Mouse (Mus musculus) ovary, postnatal 10 days (tissue): Measurements from ENCODE around the gene Sult1d1.
"Not testable (repeated sequence)": the region's sequence is repeated elsewhere in the genome, so short reads cannot be mapped to it uniquely, and the experiment has no call there.

Experiments used
- DNase-seq: peaks from one replicate; pipeline ENCODE4 v3.0.0; 2022; ENCODE audit warnings: low spot score

Sult1d1 gene

DNA sequence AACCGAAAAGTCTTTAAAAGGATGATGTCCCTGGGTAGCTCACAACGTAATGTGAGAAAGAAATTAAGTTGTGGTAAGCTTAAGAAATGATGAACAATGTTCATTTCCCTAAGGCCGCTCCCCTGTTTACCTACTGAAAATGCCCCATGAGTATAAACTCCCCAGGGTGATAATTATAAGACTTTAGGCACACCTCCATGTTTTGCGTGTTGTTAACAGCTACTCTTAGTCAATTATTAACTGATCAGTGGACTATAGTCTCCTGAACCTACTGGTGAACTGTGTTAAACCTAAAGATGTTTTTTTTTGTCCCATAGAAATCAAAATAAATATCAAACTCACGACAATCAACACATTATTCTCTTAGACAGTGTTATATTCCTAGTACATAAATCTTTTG, at the start of gene Sult1d1:
TSS of gene Sult1d1 (minus strand) at position 183 of the 400 bp plus-strand sequence.
- no peak for DNase-seq

DNA sequence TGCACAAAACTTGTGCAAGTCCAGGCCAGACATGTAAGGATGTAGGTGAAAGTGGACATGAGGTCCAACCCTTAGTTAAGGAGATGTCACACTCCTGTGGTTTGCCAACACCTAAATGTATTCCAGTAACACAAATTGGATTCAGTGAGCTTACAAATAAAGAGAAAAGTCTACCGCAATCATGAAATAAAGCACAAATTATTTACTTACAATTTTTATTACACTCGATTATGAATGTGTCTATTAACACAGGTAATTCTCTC, 46.2 kb upstream of the Sult1d1 start:
- no peak for DNase-seq

DNA sequence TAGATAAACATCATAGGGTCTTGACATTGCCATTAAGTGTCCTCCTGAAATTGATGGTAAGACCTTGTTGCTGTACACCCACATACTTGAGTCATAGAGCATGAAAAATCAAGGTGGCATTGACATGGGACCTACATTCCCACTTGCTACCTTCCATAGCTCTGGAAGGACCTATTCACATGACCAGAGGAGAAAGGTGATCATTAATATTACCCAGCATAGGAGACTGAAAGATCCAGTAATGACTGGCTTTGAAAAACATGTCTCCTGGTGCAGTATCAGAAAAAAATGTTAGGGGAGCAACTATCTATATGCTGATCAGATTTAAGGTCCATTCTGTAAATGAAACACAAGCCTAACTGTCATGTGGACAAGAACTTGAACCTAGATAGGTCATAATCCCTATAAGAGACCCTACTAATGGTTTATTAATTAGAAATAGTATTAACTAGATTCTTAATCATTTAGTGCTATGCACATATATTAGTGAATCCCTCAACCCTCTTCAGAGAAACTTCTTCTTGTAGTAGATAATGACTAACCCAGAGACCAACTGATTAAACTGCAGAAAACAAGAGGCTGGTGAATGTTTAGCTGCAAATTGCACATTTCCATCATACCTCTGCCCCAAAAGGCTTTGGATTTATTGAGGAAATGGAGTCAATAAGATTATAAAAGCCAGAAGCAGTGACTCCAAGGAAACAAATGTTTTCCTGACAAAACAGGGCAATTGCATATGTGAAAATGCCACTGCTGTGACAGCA, 45.7 kb upstream of the Sult1d1 start:
- no peak for DNase-seq

DNA sequence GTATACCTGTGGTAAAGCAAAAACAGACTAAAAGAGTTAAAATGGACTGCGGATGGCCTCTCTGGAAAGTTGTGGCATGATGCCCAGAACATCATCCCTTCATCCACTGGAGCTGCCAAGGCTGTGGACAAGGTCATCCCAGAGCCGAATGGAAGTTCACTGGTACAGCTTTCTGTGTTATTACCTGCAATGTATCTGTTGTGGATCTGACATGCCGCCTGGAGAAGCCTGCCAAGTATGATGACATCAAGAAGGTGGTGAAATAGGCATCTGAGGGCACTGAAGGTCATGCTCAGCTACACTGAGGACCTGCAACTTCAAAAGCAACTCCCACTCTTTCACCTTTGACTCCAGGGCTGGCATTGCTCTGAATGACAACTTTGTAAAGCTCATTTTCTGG, 32.2 kb upstream of the Sult1d1 start:
- no peak for DNase-seq

DNA sequence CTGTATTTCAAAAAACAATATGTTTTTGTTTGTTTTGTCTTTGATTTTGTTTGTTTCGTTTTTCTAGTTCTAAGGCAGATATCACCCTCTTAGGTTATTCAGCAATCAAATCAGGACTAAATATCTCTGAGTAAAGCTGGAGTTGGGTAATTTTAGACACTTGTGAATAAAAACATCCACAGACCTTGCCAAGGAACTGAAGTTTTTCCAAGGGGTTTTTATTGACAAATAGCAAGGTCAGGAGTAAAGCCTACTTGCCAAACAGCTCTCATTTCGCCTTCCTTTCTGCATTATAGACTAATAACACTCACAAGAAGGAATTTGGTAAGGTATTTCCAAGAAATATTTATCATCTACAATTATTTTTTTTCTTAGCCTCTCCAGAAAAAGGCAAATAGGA, 29.1 kb upstream of the Sult1d1 start:
- no peak for DNase-seq

DNA sequence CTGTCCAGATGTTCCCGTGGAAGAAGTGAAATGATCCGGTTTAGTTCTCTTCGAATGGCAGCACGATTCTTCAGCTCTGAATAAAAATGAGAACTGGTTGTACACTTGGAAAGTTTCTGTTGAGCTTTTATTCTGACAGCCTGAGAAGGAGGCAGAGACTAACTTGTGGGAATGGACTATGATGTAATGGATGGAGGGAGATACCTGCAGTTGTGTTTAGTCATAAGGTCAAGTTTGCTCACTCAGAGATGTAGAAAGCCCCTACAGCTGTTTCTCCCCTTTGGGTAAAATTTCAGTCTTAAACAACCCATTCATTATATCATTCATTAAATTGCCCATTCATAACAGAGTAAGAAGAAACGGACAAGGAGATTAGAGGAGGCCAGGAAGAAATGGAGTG, 22.7 kb upstream of the Sult1d1 start, which contains the start of gene Sult1e1:
TSS of gene Sult1e1 (minus strand) at position 101 of the 400 bp plus-strand sequence.
- no peak for DNase-seq

DNA sequence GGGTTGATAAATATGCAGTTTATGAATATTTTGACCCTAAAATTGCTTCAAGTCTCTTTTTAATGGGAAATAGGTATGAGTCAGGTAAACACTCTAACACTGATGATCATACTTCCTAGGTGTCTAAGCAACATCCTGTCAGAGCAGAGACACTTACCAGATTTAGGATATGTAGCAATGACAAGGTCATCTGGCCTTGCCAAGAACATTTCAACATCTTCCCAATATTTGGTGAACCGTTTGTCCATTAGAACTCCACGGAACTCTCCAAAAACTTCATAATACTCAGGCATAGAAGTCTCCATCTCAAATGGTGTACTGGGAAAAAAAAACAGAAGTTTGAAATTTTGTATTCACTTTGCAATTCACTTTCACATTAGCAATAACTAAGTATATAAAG, 21.1 kb upstream of the Sult1d1 start:
- no peak for DNase-seq

DNA sequence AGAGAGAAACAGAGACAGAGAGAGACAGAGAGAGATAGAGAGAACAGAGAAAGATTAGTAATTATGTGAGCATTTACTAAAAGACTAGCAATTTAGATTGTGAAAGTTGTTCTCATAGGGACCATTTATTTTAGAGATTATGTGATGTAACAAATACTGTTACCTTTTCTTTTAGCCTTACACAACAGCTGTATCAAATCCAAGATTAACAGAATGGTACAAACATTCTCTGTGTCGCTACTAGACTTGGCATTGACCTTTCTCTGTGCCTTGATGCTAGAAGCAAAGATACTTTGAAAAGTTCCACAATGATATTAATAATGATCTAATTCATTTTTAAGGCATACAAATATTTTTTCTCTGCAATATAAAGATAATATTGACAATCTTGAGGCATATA, 11.6 kb upstream of the Sult1d1 start:
- no peak for DNase-seq

DNA sequence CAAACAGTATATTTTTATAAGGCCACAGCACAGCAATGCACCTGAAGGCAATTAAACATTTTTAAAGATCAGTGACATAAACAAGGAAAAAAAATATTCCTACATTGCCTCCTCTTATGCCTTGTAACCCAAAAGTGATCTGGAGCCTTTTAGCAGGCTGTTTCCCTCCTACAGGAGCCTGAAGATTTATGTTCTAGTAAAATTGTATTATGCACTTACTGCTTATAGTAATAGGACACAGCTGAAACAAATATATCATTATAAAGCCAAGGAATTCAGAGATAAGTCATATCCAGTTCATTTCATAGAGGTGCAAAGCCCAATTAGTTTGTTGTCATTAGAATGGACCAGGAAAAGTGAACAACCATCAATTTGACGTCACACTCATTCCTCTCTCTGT, 5.3 kb upstream of the Sult1d1 start:
- no peak for DNase-seq

DNA sequence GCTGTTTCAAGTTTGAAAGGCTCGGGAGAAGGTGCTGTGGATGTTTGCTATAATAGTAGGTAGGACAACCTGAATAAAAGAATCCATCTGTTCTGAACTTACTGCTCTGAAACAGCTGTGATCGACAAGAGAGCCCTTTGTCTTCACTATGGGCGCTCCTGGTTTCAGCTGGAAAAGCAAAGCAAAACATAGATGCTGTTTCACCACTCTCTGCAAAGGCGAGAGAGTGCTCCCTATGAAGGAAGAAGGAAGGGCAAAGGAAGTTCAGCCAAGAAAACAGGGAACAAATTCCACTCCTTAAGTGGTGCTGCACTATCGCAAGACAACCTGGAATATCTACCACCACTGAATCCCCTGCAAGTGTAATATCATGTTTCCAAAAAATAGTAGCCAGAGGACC, 4.7 kb upstream of the Sult1d1 start:
- DNase-seq: no peak

DNA sequence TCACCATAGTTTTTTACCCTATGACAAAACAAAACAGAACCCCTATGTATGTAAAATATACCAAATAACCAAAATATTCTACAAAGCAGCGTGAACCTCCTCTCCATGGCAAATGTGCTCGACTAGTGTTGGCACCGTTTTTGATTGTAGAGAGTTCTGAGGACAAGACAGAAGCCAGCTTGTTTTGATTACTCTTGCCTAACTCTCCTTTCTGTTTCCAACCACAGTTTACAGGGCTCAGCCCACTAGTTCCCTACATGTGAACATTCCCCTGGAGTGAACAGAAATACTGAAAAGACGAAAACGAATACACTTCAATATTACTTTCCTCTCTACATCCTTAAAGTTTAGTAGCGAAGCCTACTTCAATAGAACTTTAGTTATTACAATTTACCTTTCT, 4.0 kb upstream of the Sult1d1 start:
- DNase-seq: no peak

DNA sequence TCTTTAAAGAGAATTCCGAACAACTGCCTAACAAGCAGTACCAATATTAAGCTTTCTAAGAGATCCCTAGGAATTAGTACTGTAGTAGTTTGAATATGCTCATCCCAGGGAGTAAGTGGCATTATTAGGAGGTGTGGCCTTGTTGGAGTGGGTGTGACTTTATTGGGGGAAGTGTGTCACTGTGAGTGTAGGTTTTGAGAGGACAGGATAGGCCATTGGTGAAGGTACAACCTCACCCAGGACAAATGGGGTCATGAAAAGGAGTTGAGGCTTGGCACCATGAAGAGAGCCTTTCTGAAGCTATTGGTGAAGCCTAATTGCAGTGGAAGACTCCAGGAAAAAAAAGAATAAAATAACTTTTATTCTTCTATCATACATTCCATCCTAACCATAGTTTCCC, 1.5 kb downstream of the Sult1d1 start:
- no peak for DNase-seq

DNA sequence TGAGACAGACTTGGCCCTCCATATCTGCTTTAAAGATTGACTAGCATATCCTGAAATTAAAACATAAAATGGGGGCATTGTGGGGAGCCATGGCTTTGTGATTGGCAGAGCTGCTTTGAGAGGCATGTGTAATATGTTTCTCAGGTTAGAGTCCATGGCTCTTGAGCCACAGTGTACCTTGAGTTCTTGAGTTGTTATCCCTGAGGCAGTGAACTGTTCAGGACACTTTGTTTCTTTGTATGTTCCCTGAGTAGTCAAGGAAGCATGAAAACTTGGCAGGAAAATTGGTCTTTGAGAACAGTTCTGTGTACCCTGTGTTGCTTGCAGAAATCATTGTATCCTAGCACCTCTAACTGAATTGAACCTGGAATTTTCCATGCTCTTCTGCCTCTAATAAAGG, 5.9 kb downstream of the Sult1d1 start:
- no peak for DNase-seq

DNA sequence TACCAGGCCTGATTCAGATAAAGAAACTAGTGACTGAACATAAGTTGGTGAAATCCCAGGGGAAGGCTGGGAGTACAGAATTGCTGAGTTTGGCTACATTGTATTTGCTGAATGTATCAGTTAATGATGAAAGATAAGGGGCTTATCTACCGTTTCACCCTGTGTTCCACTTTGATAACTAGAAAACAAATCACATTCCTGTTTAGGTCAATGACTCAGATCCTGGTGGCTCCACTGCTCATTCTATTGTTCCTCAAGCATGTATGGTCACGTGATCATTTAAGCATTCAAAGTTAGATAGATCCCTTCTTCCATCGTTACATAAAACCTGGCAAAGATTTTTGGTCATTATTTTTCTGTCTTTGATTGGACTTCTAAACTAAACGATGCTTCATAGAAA, 6.3 kb downstream of the Sult1d1 start:
- DNase-seq: no peak

DNA sequence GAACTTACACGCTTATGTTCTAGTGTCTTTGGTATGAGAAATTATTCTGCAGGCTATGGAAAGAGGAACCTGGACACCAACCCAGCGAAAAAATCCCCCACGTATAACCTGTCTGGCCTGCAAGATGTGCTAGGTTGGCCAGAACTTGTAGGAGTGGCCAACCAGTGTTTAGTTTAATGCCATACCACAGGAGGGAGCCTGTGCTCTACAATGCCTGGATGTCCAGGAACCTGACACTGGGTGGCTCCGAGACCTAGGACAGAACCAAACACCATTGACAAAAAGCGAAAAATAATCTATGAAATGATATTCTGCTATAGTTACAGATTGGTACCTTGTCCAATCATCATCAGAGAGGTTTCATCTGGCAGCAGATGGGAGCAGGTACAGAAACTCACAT, 8.7 kb downstream of the Sult1d1 start:
- no peak for DNase-seq

DNA sequence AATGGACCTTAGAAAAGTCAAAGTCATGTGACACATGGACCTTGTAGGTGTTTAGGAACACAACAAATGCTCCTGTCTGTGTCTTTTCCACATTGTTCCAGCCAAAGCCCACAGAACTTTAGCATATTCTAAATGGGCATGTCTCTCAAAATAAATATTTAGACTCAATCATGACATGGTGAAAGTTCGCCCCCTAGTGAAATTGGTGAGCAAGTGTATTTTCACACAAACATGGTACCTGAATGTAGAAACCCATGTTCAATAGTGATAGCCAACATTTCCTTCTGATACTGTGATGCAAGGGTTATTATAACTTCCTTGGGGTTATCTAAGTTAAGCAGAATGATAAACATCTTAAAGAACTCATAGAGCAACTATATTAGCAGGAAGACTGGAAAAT, 17.9 kb downstream of the Sult1d1 start:
- no peak for DNase-seq

DNA sequence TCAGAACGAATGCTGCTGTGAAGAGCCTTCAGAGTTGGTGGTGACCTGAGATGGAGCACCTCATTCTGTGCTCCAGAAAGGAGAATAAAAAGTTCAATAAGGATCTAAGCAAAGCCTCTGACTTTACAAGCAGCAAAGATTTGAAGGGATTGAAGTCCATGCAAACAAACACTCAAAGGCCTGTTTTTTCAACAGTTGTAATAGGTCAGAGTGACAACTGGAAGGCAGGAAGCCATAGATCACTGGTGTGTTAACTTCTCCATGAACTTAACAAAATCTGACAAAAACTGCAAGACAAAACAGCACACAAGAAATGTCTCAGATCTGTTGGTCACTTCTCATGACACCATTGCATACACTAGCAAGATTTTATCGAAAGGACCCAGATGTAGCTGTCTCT, 30.7 kb downstream of the Sult1d1 start, which contains the start of gene Sult1b1:
TSS of gene Sult1b1 (minus strand) at position 85 of the 400 bp plus-strand sequence.
- no peak for DNase-seq

DNA sequence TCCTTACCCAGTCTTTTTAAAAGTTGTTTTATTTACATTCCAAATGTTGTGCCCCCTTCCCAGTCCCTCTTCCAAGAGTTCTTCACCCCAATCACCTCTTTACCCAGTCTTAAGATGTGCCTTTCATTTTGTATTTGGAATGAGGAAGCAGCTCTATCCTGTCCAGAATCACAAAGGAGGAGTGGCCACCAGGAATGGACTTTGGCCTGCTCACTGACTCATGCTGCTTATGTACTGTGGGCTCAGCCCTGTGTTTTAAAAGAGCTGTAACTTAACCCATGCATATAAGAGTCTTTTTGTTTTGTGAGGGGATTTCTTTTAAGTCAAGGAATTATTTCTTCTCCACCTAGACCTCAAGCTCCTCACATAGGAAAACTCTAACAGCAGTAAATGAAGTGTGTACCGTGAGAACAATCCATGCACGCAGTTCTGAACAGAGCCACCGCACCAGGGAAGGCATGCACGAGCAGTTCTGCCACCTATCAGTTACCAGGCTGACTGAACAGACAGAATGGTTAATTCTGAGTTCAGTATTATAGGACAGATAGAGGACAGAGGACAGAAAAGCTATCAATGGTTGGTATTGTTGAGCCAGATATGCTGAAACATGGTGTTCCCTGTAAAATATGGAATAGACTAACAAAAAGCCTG, 32.7 kb downstream of the Sult1d1 start:
- no peak for DNase-seq

DNA sequence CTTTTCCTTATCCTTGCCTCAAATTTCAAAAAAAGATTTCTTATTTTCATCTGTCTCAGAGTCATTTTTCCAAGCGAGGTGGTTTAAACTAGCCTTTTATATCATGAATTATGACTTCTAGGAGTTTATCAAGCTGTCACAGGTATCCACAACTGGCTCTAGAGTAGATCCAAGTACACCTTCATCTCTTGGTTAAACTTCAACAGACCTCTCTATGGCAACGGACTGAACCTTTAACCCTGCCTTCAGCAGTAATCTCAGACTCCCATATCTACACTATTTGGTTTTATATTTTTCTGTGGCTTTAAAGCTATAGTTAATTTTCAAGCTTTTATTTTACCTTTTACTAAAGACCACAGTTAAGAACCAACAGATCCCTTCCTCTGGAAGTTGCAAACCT, 36.5 kb downstream of the Sult1d1 start:
- DNase-seq: no peak

DNA sequence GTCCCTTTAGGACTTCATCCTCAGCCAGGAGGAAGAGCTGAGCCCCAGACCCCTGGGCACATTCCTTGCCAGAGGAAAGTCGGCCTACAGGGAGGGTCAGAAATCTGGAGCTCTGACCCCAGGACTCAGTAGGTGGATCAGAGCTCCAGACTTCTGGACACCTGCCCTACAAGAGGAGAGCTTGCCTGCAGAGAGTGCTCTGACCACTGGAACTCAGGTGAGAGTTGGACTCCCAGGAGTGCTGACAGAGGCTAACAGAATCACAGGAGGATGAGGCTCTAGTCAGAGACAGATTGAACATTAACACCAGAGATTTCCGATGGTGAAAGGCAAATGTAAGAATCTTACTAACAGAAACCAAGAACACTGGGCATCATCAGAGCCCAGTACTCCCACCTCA, 45.3 kb downstream of the Sult1d1 start:
- DNase-seq: not testable (repeated sequence)

DNA sequence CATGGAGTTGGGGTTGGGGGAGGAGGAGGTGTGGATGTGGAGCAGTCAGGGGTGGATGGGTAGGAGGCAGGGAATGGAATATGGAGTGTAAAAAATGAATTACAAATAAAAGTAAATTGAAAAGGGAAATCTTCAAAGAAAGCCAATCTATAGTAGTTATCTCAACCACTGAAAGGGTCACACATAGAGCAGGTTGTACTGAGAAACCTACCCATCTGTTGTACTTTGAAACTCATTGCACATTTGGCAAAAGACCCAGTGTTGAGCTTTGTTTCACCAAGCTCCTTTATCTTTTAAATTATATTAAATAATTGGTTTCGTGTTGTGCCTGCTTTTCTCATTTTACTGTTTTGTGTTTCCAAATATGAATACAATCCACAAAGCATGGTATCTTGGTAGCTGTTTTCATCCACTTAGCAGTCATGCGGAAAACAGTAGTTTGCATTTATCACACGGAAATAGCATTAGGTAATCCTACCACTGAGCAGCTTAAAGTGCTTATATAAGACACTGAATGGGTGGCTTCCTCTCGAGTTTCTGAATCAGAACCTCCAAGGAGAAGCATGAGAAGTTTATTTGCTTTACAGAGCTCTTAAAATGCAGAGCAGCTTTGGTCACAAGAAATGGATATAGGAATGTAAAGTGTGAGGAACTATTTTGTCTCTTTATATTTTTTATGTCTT, 62.9 kb downstream of the Sult1d1 start:
- DNase-seq: no peak
